Mouse (Mus musculus) yolk sac, embryonic 10.5 days (tissue): ENCODE results near the gene Pygm.

Experiments
- DNase-seq: peaks from one replicate; pipeline ENCODE4 v3.0.0-alpha.2; 2017; ENCODE audit warnings: low spot score

Pygm gene

DNA sequence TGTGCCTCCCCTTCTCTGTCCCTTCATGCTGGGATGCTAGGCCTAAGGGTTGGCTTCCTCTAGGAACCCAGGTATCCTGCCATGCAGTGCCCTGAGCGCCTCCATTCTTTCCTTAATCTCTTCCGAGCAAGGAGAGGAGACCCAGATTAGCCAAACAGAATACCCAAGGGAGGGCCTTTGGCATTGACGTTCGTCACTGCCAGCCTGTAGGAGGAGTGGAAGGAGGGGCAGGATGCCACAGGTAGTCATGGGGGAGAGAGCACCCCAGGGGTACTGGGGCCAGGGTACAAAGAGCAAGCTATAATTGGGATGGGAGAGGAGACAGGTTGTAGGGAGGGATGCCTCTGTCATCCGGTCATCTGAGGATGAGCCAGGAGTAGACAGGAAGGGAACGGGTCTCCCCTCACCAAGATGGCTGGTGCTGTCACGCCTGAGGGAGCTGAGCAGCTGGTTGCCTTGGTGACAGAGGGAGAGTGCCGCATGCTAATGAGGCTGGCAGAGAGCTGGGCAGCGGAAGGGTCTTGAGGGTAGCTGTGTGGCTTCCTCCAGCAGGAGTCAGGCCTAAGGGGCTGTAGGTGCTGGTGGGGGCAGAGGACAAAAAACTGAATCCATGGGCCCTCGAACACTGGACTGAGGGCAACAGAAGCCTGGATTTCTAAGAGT, 61.7 kb downstream of the Pygm start:
- DNase-seq = no peak

DNA sequence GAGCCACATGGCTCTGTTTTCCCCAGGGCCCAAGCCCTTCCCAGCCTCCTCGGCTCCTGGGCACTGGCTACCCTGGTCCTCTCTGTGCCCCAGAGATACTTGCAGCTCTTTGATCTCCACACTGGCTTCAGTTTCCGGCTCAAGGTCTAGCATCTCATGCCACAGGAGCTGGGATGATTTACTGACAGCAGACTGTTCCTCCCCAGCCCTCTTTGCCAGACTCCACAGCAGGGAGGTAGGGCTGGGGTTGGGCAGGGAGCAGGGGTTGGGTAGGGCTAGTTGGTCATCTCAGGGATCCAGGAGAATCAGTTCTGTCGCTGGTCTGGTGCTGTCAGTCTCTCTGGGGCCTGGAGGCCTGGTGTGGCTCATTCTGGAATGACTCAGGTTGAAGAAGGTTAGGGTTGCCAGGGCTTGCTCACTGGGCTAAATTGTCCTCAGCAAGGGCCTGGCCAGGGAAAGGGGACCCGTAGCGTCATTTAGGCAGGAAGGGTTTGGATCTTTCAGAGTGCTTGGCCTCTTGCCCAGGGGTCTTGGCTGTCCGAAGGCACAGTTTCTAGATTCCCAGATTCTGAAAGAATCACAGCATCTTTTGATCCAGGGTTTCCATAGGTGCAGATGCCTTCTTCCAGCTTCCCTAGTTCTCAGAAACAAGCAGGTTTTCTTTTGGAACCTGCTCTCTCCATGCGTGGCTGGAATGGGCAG, 62.7 kb downstream of the Pygm start:
- no peak for DNase-seq
